Mouse (Mus musculus) neural tube, embryonic 12.5 days (tissue): ENCODE measurements at regions not wholly inside any gene's neighbourhood (a gene's known extent, or its start where the extent isn't known, plus 50 kb on each side); places are given as distances from the start of the nearest gene placed in this dataset.

Source experiments
- ATAC-seq: fragments of 200-750 bp; cut with Nextera tagmentation; 2 replicates; pipeline ENCODE4 v1.8.0; 2017; ENCODE audit warnings: low read depth, mild to moderate bottlenecking, moderate TSS enrichment, moderate library complexity; ENCODE audit not compliant: low FRiP score
- H3K27ac ChIP-seq: fragments of 300-500 bp; sonication (generic); 2 replicates; pipeline ENCODE4 v1.5.1; 2016
- H3K27me3 ChIP-seq: fragments of 300-500 bp; sonication (generic); replicated peaks from 2 replicates; pipeline ENCODE4 v1.6.1; 2016; ENCODE audit warnings: mild to moderate bottlenecking
- H3K36me3 ChIP-seq: fragments of 300-500 bp; sonication (generic); 2 replicates; pipeline ENCODE4 v1.6.1; 2016; ENCODE audit warnings: mild to moderate bottlenecking
- H3K4me1 ChIP-seq: fragments of 300-500 bp; sonication (generic); 2 replicates; pipeline ENCODE4 v1.6.1; 2016
- H3K4me2 ChIP-seq: fragments of 300-500 bp; sonication (generic); replicated peaks from 2 replicates; pipeline ENCODE4 v1.6.1; 2016; ENCODE audit warnings: mild to moderate bottlenecking
- H3K4me3 ChIP-seq: fragments of 300-500 bp; sonication (generic); 2 replicates; pipeline ENCODE4 v1.5.1; 2016
- H3K9ac ChIP-seq: fragments of 300-500 bp; sonication (generic); 2 replicates; pipeline ENCODE4 v1.6.1; 2016; ENCODE audit warnings: mild to moderate bottlenecking
- H3K9me3 ChIP-seq: fragments of 300-500 bp; sonication (generic); 2 replicates; pipeline ENCODE4 v1.6.1; 2016; ENCODE audit warnings: mild to moderate bottlenecking
- WGBS: fragments of 180-500 bp; shearing (Covaris S2); methylation state at CpG from one replicate; pipeline ENCODE4 v1.1.7; 2016; 5-methylcytosine and 5-hydroxymethylcytosine counted together

- no peak overlapping the region for H3K4me3 ChIP-seq
- H3K9me3 ChIP-seq: no peaks in the 10 kb centered on the region
- ATAC-seq: no peak
- H3K36me3 ChIP-seq: no peaks in the 10 kb centered on the region
- no peaks in the 10 kb centered on the region for H3K4me1 ChIP-seq
- H3K27me3 ChIP-seq: no peaks in the 10 kb centered on the region
- H3K27ac ChIP-seq: no peak overlapping the region
- H3K4me2 ChIP-seq: no peak overlapping the region
- H3K9ac ChIP-seq: no peak overlapping the region
- WGBS: 86% methylated on average over 2 of the region's 2 CpGs
Observed at GRCm38 (mm10) chr17:81319605-81320004, 122.0 kb upstream of the Gm11096 start.

GRCm38 (mm10) chr17:81316655-81317054, 124.9 kb upstream of the Gm11096 start:
- no peaks in the 10 kb centered on the region for H3K36me3 ChIP-seq
- 73% methylated on average over 5 of the region's 5 CpGs for WGBS

GRCm38 (mm10) chr17:81305880-81306279, 135.7 kb upstream of the Gm11096 start:
- H3K27me3 ChIP-seq: no peaks in the 10 kb centered on the region

More at GRCm38 (mm10) chr17:81316655-81317054, 124.9 kb upstream of the Gm11096 start:
- Histone ChIP-seq H3K4me2 (no peak overlapping the region), H3K4me1 (no peaks in the 10 kb centered on the region), H3K4me3 (no peak overlapping the region), H3K9me3 (no peaks in the 10 kb centered on the region), H3K27ac (no peak overlapping the region), H3K27me3 (no peaks in the 10 kb centered on the region), H3K9ac (no peak overlapping the region)
- ATAC-seq: no peak

GRCm38 (mm10) chr17:81304574-81304973, 137.0 kb upstream of the Gm11096 start:
- no peak overlapping the region for H3K27ac ChIP-seq
- H3K9ac ChIP-seq: no peak overlapping the region
- no peak overlapping the region for H3K4me2 ChIP-seq
- ATAC-seq: no peak
- no peaks in the 10 kb centered on the region for H3K9me3 ChIP-seq
- 63% methylated on average over 1 of the region's 1 CpGs for WGBS
- no peaks in the 10 kb centered on the region for H3K36me3 ChIP-seq
- no peaks in the 10 kb centered on the region for H3K27me3 ChIP-seq
- H3K4me1 ChIP-seq: no peaks in the 10 kb centered on the region
- no peak overlapping the region for H3K4me3 ChIP-seq

More at GRCm38 (mm10) chr17:81305880-81306279, 135.7 kb upstream of the Gm11096 start:
- Histone ChIP-seq H3K27ac (no peak overlapping the region), H3K4me1 (no peaks in the 10 kb centered on the region), H3K9me3 (no peaks in the 10 kb centered on the region), H3K4me3 (no peak overlapping the region), H3K9ac (no peak overlapping the region), H3K4me2 (no peak overlapping the region), H3K36me3 (no peaks in the 10 kb centered on the region)
- ATAC-seq: no peak
- WGBS: 77% methylated on average over 2 of the region's 2 CpGs

GRCm38 (mm10) chr17:81302490-81302889, 139.1 kb upstream of the Gm11096 start:
- no peak overlapping the region for H3K27ac ChIP-seq
- WGBS: 44% methylated on average over 3 of the region's 3 CpGs
- ATAC-seq: peak; percentile 48

GRCm38 (mm10) chr17:81291829-81292228, 149.7 kb upstream of the Gm11096 start:
- no peak overlapping the region for H3K4me3 ChIP-seq
- H3K4me2 ChIP-seq: no peak overlapping the region
- H3K9me3 ChIP-seq: no peaks in the 10 kb centered on the region
- no peaks in the 10 kb centered on the region for H3K4me1 ChIP-seq
- no peak overlapping the region for H3K27ac ChIP-seq
- WGBS: 91% methylated on average over 2 of the region's 2 CpGs
- H3K36me3 ChIP-seq: no peaks in the 10 kb centered on the region
- H3K27me3 ChIP-seq: no peaks in the 10 kb centered on the region
- H3K9ac ChIP-seq: no peak overlapping the region
- ATAC-seq: no peak

More at GRCm38 (mm10) chr17:81302490-81302889, 139.1 kb upstream of the Gm11096 start:
- Histone ChIP-seq H3K4me2 (no peak overlapping the region), H3K27me3 (no peaks in the 10 kb centered on the region), H3K9me3 (no peaks in the 10 kb centered on the region), H3K36me3 (no peaks in the 10 kb centered on the region), H3K4me3 (no peak overlapping the region), H3K9ac (no peak overlapping the region), H3K4me1 (no peaks in the 10 kb centered on the region)

GRCm38 (mm10) chr17:81282543-81282942, 159.0 kb upstream of the Gm11096 start:
- Histone ChIP-seq H3K9ac (no peak overlapping the region), H3K4me1 (no peaks in the 10 kb centered on the region), H3K4me2 (no peak overlapping the region), H3K27me3 (no peaks in the 10 kb centered on the region), H3K36me3 (no peaks in the 10 kb centered on the region), H3K4me3 (no peak overlapping the region), H3K27ac (no peak overlapping the region), H3K9me3 (no peaks in the 10 kb centered on the region)
- ATAC-seq: no peak
- WGBS: 91% methylated on average over 2 of the region's 2 CpGs

- Histone ChIP-seq H3K9me3 (no peaks in the 10 kb centered on the region), H3K27me3 (no peaks in the 10 kb centered on the region), H3K27ac (no peak overlapping the region), H3K4me1 (no peaks in the 10 kb centered on the region), H3K4me3 (no peak overlapping the region), H3K36me3 (no peaks in the 10 kb centered on the region), H3K9ac (no peak overlapping the region), H3K4me2 (no peak overlapping the region)
- ATAC-seq: no peak
- WGBS: 34% methylated on average over 1 of the region's 1 CpGs
Observed at GRCm38 (mm10) chr17:81270235-81270634, 171.3 kb upstream of the Gm11096 start.

GRCm38 (mm10) chr17:81261957-81262356, 179.6 kb upstream of the Gm11096 start:
- WGBS: 94% methylated on average over 1 of the region's 1 CpGs
- no peak overlapping the region for H3K9ac ChIP-seq

GRCm38 (mm10) chr17:81260036-81260435, 181.5 kb upstream of the Gm11096 start:
- Histone ChIP-seq H3K9ac (no peak overlapping the region), H3K27me3 (no peaks in the 10 kb centered on the region), H3K4me3 (no peak overlapping the region), H3K36me3 (no peaks in the 10 kb centered on the region), H3K27ac (no peak overlapping the region), H3K9me3 (no peaks in the 10 kb centered on the region), H3K4me1 (no peaks in the 10 kb centered on the region), H3K4me2 (no peak overlapping the region)
- 95% methylated on average over 1 of the region's 1 CpGs for WGBS
- no peak for ATAC-seq

More at GRCm38 (mm10) chr17:81261957-81262356, 179.6 kb upstream of the Gm11096 start:
- Histone ChIP-seq H3K27me3 (no peaks in the 10 kb centered on the region), H3K27ac (no peak overlapping the region), H3K4me3 (no peak overlapping the region), H3K4me1 (no peaks in the 10 kb centered on the region), H3K4me2 (no peak overlapping the region), H3K36me3 (no peaks in the 10 kb centered on the region), H3K9me3 (no peaks in the 10 kb centered on the region)
- no peak for ATAC-seq

- H3K4me3 ChIP-seq: no peak overlapping the region
- H3K27me3 ChIP-seq: no peaks in the 10 kb centered on the region
- no peak overlapping the region for H3K27ac ChIP-seq
- 52% methylated on average over 3 of the region's 3 CpGs for WGBS
- no peaks in the 10 kb centered on the region for H3K4me1 ChIP-seq
- H3K9ac ChIP-seq: no peak overlapping the region
- no peak overlapping the region for H3K4me2 ChIP-seq
- no peaks in the 10 kb centered on the region for H3K9me3 ChIP-seq
- ATAC-seq: no peak
- H3K36me3 ChIP-seq: no peaks in the 10 kb centered on the region
Observed at GRCm38 (mm10) chr17:81256106-81256505, 185.5 kb upstream of the Gm11096 start.

- Histone ChIP-seq H3K4me2 (no peak overlapping the region), H3K9me3 (no peaks in the 10 kb centered on the region), H3K27me3 (no peaks in the 10 kb centered on the region), H3K9ac (no peak overlapping the region), H3K36me3 (no peaks in the 10 kb centered on the region), H3K4me1 (no peaks in the 10 kb centered on the region), H3K27ac (no peak overlapping the region), H3K4me3 (no peak overlapping the region)
- no peak for ATAC-seq
- 65% methylated on average over 3 of the region's 3 CpGs for WGBS
Observed at GRCm38 (mm10) chr17:81250748-81251147, 185.9 kb upstream of the Thumpd2 start.

- no peaks in the 10 kb centered on the region for H3K27me3 ChIP-seq
- no peak overlapping the region for H3K27ac ChIP-seq
- H3K9me3 ChIP-seq: no peaks in the 10 kb centered on the region
- no peak for ATAC-seq
- H3K4me2 ChIP-seq: no peak overlapping the region
- WGBS: 94% methylated on average over 6 of the region's 6 CpGs
- no peaks in the 10 kb centered on the region for H3K4me1 ChIP-seq
- H3K36me3 ChIP-seq: no peaks in the 10 kb centered on the region
- no peak overlapping the region for H3K4me3 ChIP-seq
- no peak overlapping the region for H3K9ac ChIP-seq
Observed at GRCm38 (mm10) chr17:81246156-81246555, 181.3 kb upstream of the Thumpd2 start.
